Mouse (Mus musculus): ENCODE measurements at regions not wholly inside any gene's neighbourhood (a gene's known extent, or its start where the extent isn't known, plus 50 kb on each side); places are given as distances from the start of the nearest gene placed in this dataset.

- Histone ChIP-seq H3K4me1 (ENCODE audit: control insufficient read depth in 1 of 2, insufficient read depth in 2 of 2) (no peaks in the 10 kb centered on the region), H3K79me2 (replicated peaks; ENCODE audit: control insufficient read depth, extremely low read depth, insufficient read depth, poor library complexity, severe bottlenecking) (no peaks in the 10 kb centered on the region), H3K27ac (ENCODE audit: insufficient read depth, low read depth) (no peak overlapping the region), H3K36me3 (replicated peaks in 1 of 2; ENCODE audit: control insufficient read depth in 1 of 2, insufficient read depth in 1 of 2, low read length in 1 of 2) (no peaks in the 10 kb centered on the region), H3K9me3 (replicated peaks; ENCODE audit: low read length) (no peaks in the 10 kb centered on the region), H3K9ac (ENCODE audit: insufficient read depth, low read depth) (no peak overlapping the region), H3K27me3 (replicated peaks) (no peaks in the 10 kb centered on the region), H3K4me2 (ENCODE audit: insufficient read depth, low read depth, poor library complexity, severe bottlenecking) (no peak overlapping the region), H3K4me3 (replicated peaks in 1 of 3; ENCODE audit: low read depth in 2 of 3, low read length in 2 of 3, poor library complexity in 1 of 3) (no peak overlapping the region)
- in situ Hi-C loops (cut with MboI; ENCODE audit: low pct_ligation_motif_present, low pct_unique_long_range_greater_than_20kb, low sequenced_read_pairs): no loop called here
- TF ChIP-seq SIN3A (IDR thresholded peaks at IDR 0.05; ENCODE audit: low read length) (no peak), CHD1 (IDR thresholded peaks at IDR 0.05; ENCODE audit: low read depth, low read length) (no peak), MYC (IDR thresholded peaks at IDR 0.05; ENCODE audit: low read depth, low read length) (no peak), MAFK (IDR thresholded peaks at IDR 0.05; ENCODE audit: insufficient replicate concordance, low read length) (no peak), E2F4 (IDR thresholded peaks at IDR 0.05; ENCODE audit: insufficient replicate concordance, low read depth, low read length) (no peak), CTCF (conservative IDR thresholded peaks at IDR 0.05 in 1 of 2, IDR thresholded peaks at IDR 0.05 in 1 of 2; ENCODE audit: low read depth in 2 of 2, low read length in 2 of 2) (no peak), BHLHE40 (IDR thresholded peaks at IDR 0.05; ENCODE audit: low read depth, low read length) (no peak), GABPA (IDR thresholded peaks at IDR 0.05; ENCODE audit: insufficient replicate concordance, low read depth, low read length) (no peak), TCF12 (IDR thresholded peaks at IDR 0.05; ENCODE audit: low read depth, low read length) (no peak), SMC3 (IDR thresholded peaks at IDR 0.05; ENCODE audit: low read depth, low read length) (no peak), KAT2A (IDR thresholded peaks at IDR 0.05; ENCODE audit: insufficient replicate concordance, low read length) (no peak), NRF1 (IDR thresholded peaks at IDR 0.05; ENCODE audit: low read depth, low read length) (no peak), CHD2 (IDR thresholded peaks at IDR 0.05; ENCODE audit: low read length) (no peak), NELFE (IDR thresholded peaks at IDR 0.05; ENCODE audit: low read depth, low read length) (no peak)
- DNase-seq (ENCODE audit: extremely low read depth): no peak
- dilution Hi-C loops (cut with MboI; ENCODE audit: extremely low pct_ligation_motif_present, extremely low pct_unique_long_range_greater_than_20kb, low sequenced_read_pairs): no loop called here
Observed at GRCm38 (mm10) chr8:109324241-109324640, 169.6 kb upstream of the Pmfbp1 start.

- Histone ChIP-seq H3K9ac (ENCODE audit: insufficient read depth, low read depth) (no peak overlapping the region), H3K4me1 (ENCODE audit: control insufficient read depth in 1 of 2, insufficient read depth in 2 of 2) (no peaks in the 10 kb centered on the region), H3K4me2 (ENCODE audit: insufficient read depth, low read depth, poor library complexity, severe bottlenecking) (no peak overlapping the region), H3K27ac (ENCODE audit: insufficient read depth, low read depth) (no peak overlapping the region), H3K79me2 (replicated peaks; ENCODE audit: control insufficient read depth, extremely low read depth, insufficient read depth, poor library complexity, severe bottlenecking) (no peaks in the 10 kb centered on the region), H3K27me3 (replicated peaks) (no peaks in the 10 kb centered on the region), H3K9me3 (replicated peaks; ENCODE audit: low read length) (no peaks in the 10 kb centered on the region), H3K36me3 (replicated peaks in 1 of 2; ENCODE audit: control insufficient read depth in 1 of 2, insufficient read depth in 1 of 2, low read length in 1 of 2) (no peaks in the 10 kb centered on the region), H3K4me3 (replicated peaks in 1 of 3; ENCODE audit: low read depth in 2 of 3, low read length in 2 of 3, poor library complexity in 1 of 3) (no peak overlapping the region)
- no peak for TF ChIP-seq SMC3 (IDR thresholded peaks at IDR 0.05; ENCODE audit: low read depth, low read length)
- TF ChIP-seq KAT2A (IDR thresholded peaks at IDR 0.05; ENCODE audit: insufficient replicate concordance, low read length): no peak
- no peak for TF ChIP-seq ELF1 (IDR thresholded peaks at IDR 0.05; ENCODE audit: low read depth, low read length)
- TF ChIP-seq ZKSCAN1 (IDR thresholded peaks at IDR 0.05; ENCODE audit: borderline replicate concordance, low read depth, low read length): no peak
- TF ChIP-seq E2F4 (IDR thresholded peaks at IDR 0.05; ENCODE audit: insufficient replicate concordance, low read depth, low read length): no peak
- TF ChIP-seq MAZ (IDR thresholded peaks at IDR 0.05; ENCODE audit: low read depth, low read length): no peak
- no peak for TF ChIP-seq ZMIZ1 (IDR thresholded peaks at IDR 0.05; ENCODE audit: low read depth, low read length)
- TF ChIP-seq HCFC1 (IDR thresholded peaks at IDR 0.05; ENCODE audit: low read depth, low read length): no peak
- in situ Hi-C loops (cut with MboI; ENCODE audit: low pct_ligation_motif_present, low pct_unique_long_range_greater_than_20kb, low sequenced_read_pairs) (no loop called here), dilution Hi-C loops (cut with MboI; ENCODE audit: extremely low pct_ligation_motif_present, extremely low pct_unique_long_range_greater_than_20kb, low sequenced_read_pairs) (no loop called here)
- no peak for DNase-seq (ENCODE audit: extremely low read depth)
Observed at GRCm38 (mm10) chr8:109336203-109336602, 157.6 kb upstream of the Pmfbp1 start.

All from CH12.LX (cell line).